Mouse (Mus musculus): ENCODE results near the gene Sema6b. TPM values are rescaled to one million over a fixed set of nuclear protein-coding genes. Genes with fewer than 3 reads are reported as not detected.

The Sema6b gene
- polyA plus RNA-seq, 1 experiment from 2014 or later, result 2.6 TPM

GRCm38 (mm10) chr17:56164510-56164909, 24.4 kb upstream of the Sema6b start:
- H3K27ac ChIP-seq, result no peak overlapping the region
- H3K4me2 ChIP-seq (replicated peaks), result no peak overlapping the region
- no peak overlapping the region for H3K4me3 ChIP-seq
- peaks cover 21% of the 10 kb centered on the region for H3K4me1 ChIP-seq
- 77% methylated on average over 3 of the region's 3 CpGs for WGBS
- ATAC-seq (ENCODE audit: low FRiP score, low read depth), result no peak
- H3K9me3 ChIP-seq, result no peaks in the 10 kb centered on the region
- H3K36me3 ChIP-seq, result no peaks in the 10 kb centered on the region
- peaks cover 16% of the 10 kb centered on the region for H3K27me3 ChIP-seq
- no peak overlapping the region for H3K9ac ChIP-seq

- H3K4me3 ChIP-seq, result no peak overlapping the region
- ATAC-seq (ENCODE audit: low FRiP score, low read depth), result no peak
Measured at GRCm38 (mm10) chr17:56163523-56164102, 23.5 kb upstream of the Sema6b start.

GRCm38 (mm10) chr17:56162231-56162774, 22.2 kb upstream of the Sema6b start, which contains the start of gene Tnfaip8l1:
TSS of gene Tnfaip8l1 (plus strand) at chr17:56162477.
- peak within 1 kb of the TSS; percentile 85 for H3K4me2 ChIP-seq (replicated peaks)
- WGBS, result under 1% methylated on average over 30 of the region's 30 CpGs
- H3K4me3 ChIP-seq, result peak within 1 kb of the TSS; percentile 52
- H3K4me1 ChIP-seq, result peaks cover 21% of the 10 kb centered on the region
- peak; percentile 98 for ATAC-seq (ENCODE audit: low FRiP score, low read depth)
- H3K9ac ChIP-seq, result peak within 1 kb of the TSS; percentile 69
- no peaks in the 10 kb centered on the region for H3K36me3 ChIP-seq
- H3K27ac ChIP-seq, result no peak within 1 kb of the TSS
- no peaks in the 10 kb centered on the region for H3K9me3 ChIP-seq
- peaks cover 36% of the 10 kb centered on the region for H3K27me3 ChIP-seq

More at GRCm38 (mm10) chr17:56163523-56164102, 23.5 kb upstream of the Sema6b start:
- Histone ChIP-seq H3K27me3 (peaks cover 23% of the 10 kb centered on the region), H3K9ac (peak overlapping the region; percentile 63; the same call in 1 of the 2 replicates), H3K4me1 (peaks cover 21% of the 10 kb centered on the region), H3K27ac (no peak overlapping the region), H3K4me2 (replicated peaks) (peak overlapping the region; percentile 85), H3K36me3 (no peaks in the 10 kb centered on the region), H3K9me3 (no peaks in the 10 kb centered on the region)
- 73% methylated on average over 6 of the region's 6 CpGs for WGBS

- WGBS, result 2% methylated on average over 9 of the region's 9 CpGs
- no peak overlapping the region for H3K9ac ChIP-seq
Measured at GRCm38 (mm10) chr17:56159729-56160128, 19.6 kb upstream of the Sema6b start.

GRCm38 (mm10) chr17:56153643-56154042, 13.5 kb upstream of the Sema6b start:
- H3K4me1 ChIP-seq, result peaks cover 15% of the 10 kb centered on the region
- peaks cover 92% of the 10 kb centered on the region for H3K27me3 ChIP-seq
- H3K36me3 ChIP-seq, result no peaks in the 10 kb centered on the region
- ATAC-seq (ENCODE audit: low FRiP score, low read depth), result peak; percentile 53; the same call in 1 of the 2 replicates
- no peaks in the 10 kb centered on the region for H3K9me3 ChIP-seq
- no peak overlapping the region for H3K27ac ChIP-seq
- 32% methylated on average over 9 of the region's 9 CpGs for whole genome bisulfite sequencing
- H3K9ac ChIP-seq, result no peak overlapping the region
- no peak overlapping the region for H3K4me3 ChIP-seq
- H3K4me2 ChIP-seq (replicated peaks), result no peak overlapping the region

More at GRCm38 (mm10) chr17:56159729-56160128, 19.6 kb upstream of the Sema6b start:
- Histone ChIP-seq H3K27ac (no peak overlapping the region), H3K36me3 (no peaks in the 10 kb centered on the region), H3K4me3 (no peak overlapping the region), H3K27me3 (peaks cover 61% of the 10 kb centered on the region), H3K4me1 (peaks cover 21% of the 10 kb centered on the region), H3K4me2 (replicated peaks) (no peak overlapping the region), H3K9me3 (no peaks in the 10 kb centered on the region)
- no peak for ATAC-seq (ENCODE audit: low FRiP score, low read depth)

- Histone ChIP-seq H3K9ac (no peak overlapping the region), H3K27me3 (peaks cover 92% of the 10 kb centered on the region), H3K4me1 (peaks cover 25% of the 10 kb centered on the region), H3K36me3 (no peaks in the 10 kb centered on the region), H3K4me2 (replicated peaks) (no peak overlapping the region), H3K4me3 (no peak overlapping the region), H3K9me3 (no peaks in the 10 kb centered on the region), H3K27ac (no peak overlapping the region)
- 42% methylated on average over 2 of the region's 2 CpGs for WGBS
- ATAC-seq (ENCODE audit: low FRiP score, low read depth), result no peak
Measured at GRCm38 (mm10) chr17:56149897-56150296, 9.8 kb upstream of the Sema6b start.

GRCm38 (mm10) chr17:56148790-56149618, 8.9 kb upstream of the Sema6b start:
- H3K36me3 ChIP-seq, result no peaks in the 10 kb centered on the region
- H3K9ac ChIP-seq, result peak overlapping the region; percentile 54
- H3K27me3 ChIP-seq, result peaks cover 93% of the 10 kb centered on the region
- H3K4me3 ChIP-seq, result peak overlapping the region; percentile 28
- H3K9me3 ChIP-seq, result no peaks in the 10 kb centered on the region
- H3K4me1 ChIP-seq, result peaks cover 25% of the 10 kb centered on the region
- H3K27ac ChIP-seq, result no peak overlapping the region
- peak; percentile 26; the same call in 1 of the 2 replicates for ATAC-seq (ENCODE audit: low FRiP score, low read depth)
- H3K4me2 ChIP-seq (replicated peaks), result peak overlapping the region; percentile 51
- WGBS, result 3% methylated on average over 30 of the region's 30 CpGs

- Histone ChIP-seq H3K4me2 (replicated peaks) (peak overlapping the region; percentile 51), H3K4me1 (peaks cover 18% of the 10 kb centered on the region), H3K9ac (no peak overlapping the region), H3K9me3 (no peaks in the 10 kb centered on the region), H3K27me3 (peaks cover 93% of the 10 kb centered on the region), H3K27ac (no peak overlapping the region), H3K36me3 (no peaks in the 10 kb centered on the region), H3K4me3 (peak overlapping the region; percentile 28)
- no peak for ATAC-seq (ENCODE audit: low FRiP score, low read depth)
- WGBS, result 18% methylated on average over 9 of the region's 9 CpGs
Measured at GRCm38 (mm10) chr17:56148280-56148679, 8.1 kb upstream of the Sema6b start.

GRCm38 (mm10) chr17:56147420-56147819, 7.3 kb upstream of the Sema6b start:
- 47% methylated on average over 12 of the region's 12 CpGs for WGBS
- Histone ChIP-seq H3K9me3 (no peaks in the 10 kb centered on the region), H3K27ac (no peak overlapping the region), H3K4me1 (peaks cover 20% of the 10 kb centered on the region), H3K36me3 (no peaks in the 10 kb centered on the region), H3K9ac (no peak overlapping the region), H3K4me3 (no peak overlapping the region), H3K27me3 (peaks cover 96% of the 10 kb centered on the region), H3K4me2 (replicated peaks) (no peak overlapping the region)
- ATAC-seq (ENCODE audit: low FRiP score, low read depth), result peak; percentile 38; the same call in 1 of the 2 replicates

- Histone ChIP-seq H3K27ac (no peak overlapping the region), H3K9me3 (no peaks in the 10 kb centered on the region), H3K4me3 (no peak overlapping the region), H3K4me1 (peaks cover 33% of the 10 kb centered on the region), H3K4me2 (replicated peaks) (no peak overlapping the region), H3K9ac (peak overlapping the region; percentile 19; the same call in 1 of the 2 replicates), H3K27me3 (peaks cover 100% of the 10 kb centered on the region), H3K36me3 (no peaks in the 10 kb centered on the region)
- 12% methylated on average over 9 of the region's 9 CpGs for WGBS
- ATAC-seq (ENCODE audit: low FRiP score, low read depth), result no peak
Measured at GRCm38 (mm10) chr17:56146131-56146530, 6.0 kb upstream of the Sema6b start.

- WGBS, result 61% methylated on average over 9 of the region's 9 CpGs
- Histone ChIP-seq H3K27me3 (peaks cover 100% of the 10 kb centered on the region), H3K9me3 (no peaks in the 10 kb centered on the region), H3K36me3 (no peaks in the 10 kb centered on the region), H3K4me3 (no peak overlapping the region), H3K27ac (no peak overlapping the region), H3K9ac (no peak overlapping the region), H3K4me2 (replicated peaks) (no peak overlapping the region), H3K4me1 (peaks cover 36% of the 10 kb centered on the region)
- no peak for ATAC-seq (ENCODE audit: low FRiP score, low read depth)
Measured at GRCm38 (mm10) chr17:56144546-56144945, 4.4 kb upstream of the Sema6b start.

All from limb, embryonic 13.5 days (tissue).